Mouse (Mus musculus): ENCODE data around the gene Tmem60.

GRCm38 (mm10) chr5:20837082-20837481 is 44.9 kb upstream of the Tmem60 start:
- no peak for TF ChIP-seq POLR2AphosphoS2 (IDR thresholded peaks at IDR 0.05; ENCODE audit: insufficient read length, low read depth)
- TF ChIP-seq USF1 (IDR thresholded peaks at IDR 0.05; ENCODE audit: low read depth) = no peak
- no peak for TF ChIP-seq TCF12 (IDR thresholded peaks at IDR 0.05; ENCODE audit: insufficient read depth, poor library complexity, severe bottlenecking)
- no peak for TF ChIP-seq POLR2A (IDR thresholded peaks at IDR 0.05; ENCODE audit: insufficient read length, low read depth)
- TF ChIP-seq E2F4 (IDR thresholded peaks at IDR 0.05; ENCODE audit: insufficient read depth) = no peak

Data from myocyte (in vitro differentiated cells).